Mouse (Mus musculus) gastrocnemius, postnatal 10 days (tissue): ENCODE measurements around the gene Dhrs11. TPM values are rescaled to one million over a fixed set of nuclear protein-coding genes. Genes with fewer than 3 reads are reported as not detected.
"Not testable (repeated sequence)": the region's sequence is repeated elsewhere in the genome, so short reads cannot be mapped to it uniquely, and the experiment has no call there.

ENCODE experiments used
- DNase-seq: peaks from one replicate; pipeline ENCODE4 v3.0.0; 2021; ENCODE audit warnings: mixed read lengths
- long read RNA-seq, 2 experiments: library from polyadenylated mRNA; stranded (forward); transcript quantifications; one replicate each; pipeline ENCODE4 v2.0.0; 2021
- total RNA-seq, 2 experiments: library from RNA; stranded (reverse); gene quantifications; 2 replicates each; pipeline ENCODE4 v1.2.3; 2021

Dhrs11 gene
- 10 to 100 TPM; 19.2 to 22.6 TPM for total RNA-seq
- long read RNA-seq, experiment 1, transcript Dhrs11-201 (7 exons, 1,254 nt) = major isoform, 13 of 21 reads
- long read RNA-seq, experiment 1, partial matches to known transcripts = 3 of 21 reads
- long read RNA-seq, experiment 1, other reads (novel, unspliced or antisense) = 5 of 21 reads
- long read RNA-seq, experiment 2, transcript Dhrs11-201 (7 exons, 1,254 nt) = major isoform, 35 of 39 reads
- long read RNA-seq, experiment 2, partial matches to known transcripts = 1 of 39 reads
- long read RNA-seq, experiment 2, other reads (novel, unspliced or antisense) = 3 of 39 reads

DNA sequence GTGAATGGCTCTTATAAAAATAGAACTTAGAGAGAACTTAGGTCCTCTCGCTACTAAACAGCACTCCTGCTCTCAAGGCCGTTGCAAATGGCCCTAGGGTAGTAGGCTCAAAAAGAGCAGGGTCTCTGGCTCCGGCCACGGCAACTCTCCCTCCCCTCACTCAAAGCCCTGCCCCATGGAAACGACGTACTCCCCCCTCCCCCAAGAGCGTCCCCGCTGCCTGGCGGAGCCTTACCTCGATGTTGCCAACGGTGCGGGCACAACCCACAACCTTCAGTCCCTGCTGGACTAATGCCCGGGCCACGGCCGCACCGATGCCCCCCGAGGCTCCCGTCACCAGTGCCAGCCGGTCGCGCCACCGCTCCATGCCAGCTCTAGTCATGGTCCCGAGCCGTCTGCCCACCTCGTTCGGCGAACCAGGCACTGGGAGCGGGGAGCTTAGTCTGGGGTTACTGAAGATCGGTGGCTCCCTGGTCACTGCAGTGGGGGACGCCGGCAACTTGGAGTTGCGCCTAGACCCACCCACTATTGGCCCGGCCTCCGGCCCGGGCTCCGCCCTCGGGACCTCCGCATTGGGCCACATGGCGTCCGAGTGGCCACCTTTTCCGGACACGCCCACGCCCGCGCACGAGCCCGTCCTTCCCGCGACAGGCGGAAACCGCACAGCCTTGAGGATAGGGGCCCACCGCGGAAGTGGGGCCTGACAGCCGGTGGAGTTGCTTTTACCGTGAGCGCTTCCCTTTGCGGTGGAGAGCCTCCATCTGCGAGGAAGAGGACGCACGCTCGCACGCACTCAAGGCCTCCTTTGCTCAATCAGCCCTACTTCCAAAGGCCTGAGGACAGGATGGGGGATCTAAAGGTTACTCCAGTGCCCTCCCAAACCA lies at the start of gene Dhrs11:
Dhrs11 (minus strand) TSS at position 479 of the 884 bp plus-strand sequence.
- peak; percentile 97 for DNase-seq

DNA sequence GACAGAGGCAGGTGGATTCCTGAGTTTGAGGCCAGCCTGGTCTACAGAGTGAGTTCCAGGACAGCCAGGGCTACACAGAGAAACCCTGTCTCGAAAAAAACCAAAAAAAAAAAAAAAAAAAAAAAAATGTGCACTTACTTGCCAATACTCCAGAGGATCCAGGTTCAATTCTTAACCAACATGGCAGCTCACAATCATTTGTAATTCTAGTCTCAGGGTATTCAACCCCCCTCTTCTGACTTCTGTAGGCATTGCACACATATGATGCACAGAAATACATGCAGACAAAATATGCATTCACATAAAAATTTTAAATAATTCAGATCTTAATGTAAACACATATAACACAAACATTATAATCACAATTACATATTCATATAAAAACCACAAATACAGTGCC lies 47.2 kb upstream of the Dhrs11 start:
- DNase-seq = not testable (repeated sequence)

DNA sequence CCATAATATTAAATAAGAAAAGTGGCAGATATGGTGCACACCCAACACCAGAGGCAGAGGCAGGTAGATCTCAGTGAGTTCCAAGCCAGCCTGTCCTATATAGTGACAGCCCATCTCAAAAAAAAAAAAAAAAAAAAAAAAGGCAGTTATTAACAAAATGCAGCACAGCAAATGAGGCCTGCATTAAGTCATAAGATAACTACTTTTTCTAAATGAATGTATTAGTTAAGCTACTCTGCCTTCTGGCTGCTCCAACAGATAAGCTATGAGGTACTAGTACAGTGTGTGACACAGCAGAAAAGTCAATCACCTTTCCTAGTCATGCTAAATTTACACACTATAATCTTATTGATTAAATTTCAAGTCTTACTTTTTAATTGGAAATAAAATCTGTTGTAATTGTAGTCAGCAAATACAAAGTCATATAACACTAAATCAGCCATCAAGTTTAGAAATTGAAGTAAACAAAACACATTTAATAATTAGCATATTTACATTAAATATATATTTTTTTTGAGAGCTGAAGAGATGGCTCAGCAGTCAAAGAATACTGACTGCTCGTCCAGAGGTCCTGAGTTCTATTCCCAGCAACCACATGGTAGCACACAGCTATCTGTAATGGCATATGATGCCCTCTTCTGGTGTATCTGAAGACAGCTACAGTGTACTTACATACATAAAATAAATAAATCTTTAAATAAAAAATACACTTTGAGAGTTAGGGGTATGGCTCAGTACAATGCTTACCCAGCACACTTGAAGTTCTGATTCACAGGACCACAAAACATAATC lies 44.4 kb upstream of the Dhrs11 start:
- no peak for DNase-seq

DNA sequence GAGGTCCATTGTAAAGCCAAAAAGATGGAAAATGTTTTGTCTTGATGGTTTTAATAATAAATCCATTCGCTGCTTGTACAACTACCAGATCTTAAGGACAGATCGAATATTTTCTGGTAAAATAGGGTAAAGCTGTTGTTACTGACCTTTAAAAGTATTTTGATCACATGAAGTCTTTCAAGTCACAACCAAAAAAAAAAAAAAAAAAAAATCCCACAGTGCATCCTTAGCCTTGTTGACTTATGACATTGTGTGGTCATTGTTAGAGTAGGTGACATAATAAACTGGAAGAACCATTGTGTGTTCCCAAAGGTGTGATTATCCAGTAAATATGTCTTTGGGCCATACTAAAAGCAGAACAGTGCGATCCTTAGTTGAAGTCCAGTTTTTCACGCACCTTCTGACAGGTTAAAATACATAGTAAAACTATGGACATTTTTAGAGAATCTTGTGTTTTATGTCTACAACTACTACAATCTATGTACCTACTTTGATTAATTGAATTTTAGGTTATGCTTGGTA lies 42.8 kb upstream of the Dhrs11 start:
- DNase-seq = no peak

DNA sequence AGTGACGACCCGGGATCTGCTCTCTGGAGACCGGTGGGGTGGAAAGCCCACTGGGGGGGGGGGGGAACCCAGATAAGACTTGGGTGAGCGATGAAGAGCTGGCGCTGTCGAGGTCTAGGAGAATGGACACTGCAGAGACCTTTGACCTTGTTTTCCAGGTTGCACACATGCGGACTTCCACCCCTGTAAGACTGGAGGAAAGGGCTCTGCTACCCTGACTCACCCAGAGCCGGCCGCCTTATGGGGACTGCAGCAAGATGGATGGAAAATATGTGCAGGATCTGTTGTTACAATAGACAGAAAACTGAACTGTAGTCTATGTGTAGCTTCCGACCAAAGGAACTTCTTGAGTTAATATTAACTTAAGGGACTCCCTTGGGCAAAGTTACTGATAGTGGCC lies 42.3 kb upstream of the Dhrs11 start:
- DNase-seq = no peak

DNA sequence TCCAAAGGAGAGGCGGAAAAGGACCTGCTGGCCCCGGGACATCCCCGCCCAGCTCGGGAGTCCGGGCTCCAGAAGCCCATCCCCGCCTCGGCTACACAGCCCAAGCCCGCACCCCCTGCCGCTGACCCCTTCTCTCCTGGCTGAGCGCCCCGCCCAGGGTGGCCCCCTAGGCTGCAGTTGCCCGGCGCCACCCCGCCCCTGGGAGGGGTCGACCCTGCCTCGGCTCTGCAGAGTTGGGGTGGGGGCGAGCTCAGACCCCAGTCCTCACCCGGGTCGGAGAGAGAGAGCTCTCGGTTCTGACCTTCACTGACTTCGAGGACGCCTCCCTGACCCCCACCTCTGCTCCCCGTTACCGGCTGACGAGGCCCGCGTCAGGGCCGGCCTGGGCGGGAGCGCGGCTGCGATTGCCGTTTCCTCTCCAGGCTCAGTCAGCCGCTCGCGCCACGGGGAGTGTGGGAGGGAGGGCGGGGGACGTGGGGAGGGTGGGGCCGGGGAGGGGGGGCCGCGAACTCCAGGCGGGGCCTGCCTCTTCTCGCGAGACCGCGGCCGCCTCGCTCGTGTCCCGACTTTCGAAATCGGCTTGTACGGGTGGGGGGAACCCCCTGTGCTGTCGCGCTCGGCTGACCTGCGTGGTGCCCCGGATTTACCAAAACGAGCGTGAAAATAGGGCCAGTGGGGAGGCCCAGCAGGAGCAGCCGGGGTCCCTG lies 41.7 kb upstream of the Dhrs11 start, which contains the start of gene Ggnbp2:
Ggnbp2 (minus strand) TSS at position 481 of the 707 bp plus-strand sequence.
- DNase-seq = peak; percentile 94

DNA sequence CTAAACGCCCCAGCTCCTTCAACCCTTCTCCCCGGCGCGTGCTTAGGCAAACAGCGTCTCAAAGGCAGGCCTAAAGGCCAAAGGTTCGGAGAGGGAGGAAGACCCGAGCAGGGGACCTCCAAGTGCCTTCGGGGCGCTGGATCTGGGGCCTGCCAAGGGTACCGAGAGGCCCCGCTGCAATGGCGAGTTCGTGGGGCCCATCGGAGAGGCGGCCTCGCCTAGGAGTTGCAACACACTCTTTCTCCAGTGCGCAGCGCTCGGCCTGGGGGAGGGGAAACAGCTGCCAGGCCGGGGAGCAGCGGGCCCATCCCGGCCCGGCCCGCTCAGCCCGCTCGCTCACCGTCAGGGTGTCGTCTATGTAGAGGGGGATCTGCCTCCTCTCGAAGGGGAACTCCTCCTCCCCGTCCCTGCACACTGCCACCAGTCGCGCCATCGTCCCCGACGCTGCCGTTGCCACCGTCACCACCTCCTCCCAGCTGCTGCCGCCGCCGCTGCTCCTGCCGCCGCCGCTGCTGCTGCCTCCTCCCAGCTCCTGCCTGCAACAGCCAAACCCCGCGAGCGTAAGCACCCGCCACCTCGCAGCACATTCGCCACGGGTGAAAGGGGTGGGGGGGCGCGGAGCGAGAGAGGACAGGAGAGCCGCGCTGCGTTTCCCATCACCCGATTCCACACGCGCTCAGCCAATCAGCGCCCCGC lies 40.9 kb upstream of the Dhrs11 start:
- peak; percentile 93 for DNase-seq

DNA sequence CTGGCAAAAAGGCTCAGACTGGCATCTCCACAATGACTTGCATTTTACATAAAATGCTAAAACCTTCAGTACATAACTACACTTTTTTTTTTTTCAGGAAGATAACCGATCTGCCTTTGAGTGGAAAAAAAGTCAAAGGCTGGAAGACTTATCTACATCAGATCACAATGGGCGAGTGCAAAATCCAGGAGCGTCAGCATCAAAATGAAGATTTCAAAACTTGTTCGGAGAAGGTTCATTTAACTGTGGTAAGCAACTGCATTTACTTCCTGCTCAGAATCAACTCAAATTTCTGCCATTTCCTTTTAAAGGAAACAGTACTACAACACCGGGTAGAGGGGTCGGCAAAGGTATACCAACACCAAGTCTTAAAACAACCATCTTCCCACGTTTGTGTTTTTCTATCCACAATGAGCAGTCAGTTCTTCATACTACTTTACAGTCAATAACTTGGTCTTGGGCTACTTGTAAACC lies 40.0 kb upstream of the Dhrs11 start:
- no peak for DNase-seq

DNA sequence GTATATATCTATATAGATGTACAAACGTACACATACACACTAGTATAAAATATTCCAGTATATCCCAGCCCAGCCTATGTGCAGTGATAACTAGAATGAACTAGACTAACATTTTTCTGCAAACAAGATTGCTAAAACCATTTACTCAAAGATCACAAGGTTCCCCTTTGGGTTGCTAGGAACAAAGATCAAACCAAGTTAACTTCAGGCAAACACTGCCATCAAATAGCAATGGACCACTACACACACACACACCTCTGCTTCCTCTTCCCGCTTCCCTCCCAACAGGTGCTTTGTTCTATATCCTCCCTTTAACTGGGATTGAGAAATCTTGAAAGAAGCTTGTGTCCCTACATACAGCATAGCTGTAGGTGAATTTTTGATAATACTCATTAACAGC lies 38.8 kb upstream of the Dhrs11 start:
- DNase-seq = no peak

DNA sequence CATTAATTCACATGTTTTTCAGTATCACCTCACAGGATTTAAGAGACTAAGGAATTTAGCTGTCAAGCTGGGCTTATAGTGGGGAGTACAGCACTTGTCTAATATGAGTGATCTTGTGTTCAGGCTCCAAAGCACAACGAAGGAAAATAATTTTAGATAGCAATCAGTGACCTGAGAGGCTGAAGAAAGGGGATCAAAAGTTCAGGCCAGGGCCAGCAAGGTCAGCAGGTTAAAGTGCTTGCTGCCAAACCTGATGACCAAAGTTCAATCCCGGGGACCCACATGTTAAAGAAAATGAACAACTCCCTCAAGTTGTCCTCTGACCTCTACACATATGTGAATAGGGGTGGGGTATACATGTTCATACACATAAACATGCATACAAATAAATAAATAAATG lies 36.5 kb upstream of the Dhrs11 start:
- no peak for DNase-seq

DNA sequence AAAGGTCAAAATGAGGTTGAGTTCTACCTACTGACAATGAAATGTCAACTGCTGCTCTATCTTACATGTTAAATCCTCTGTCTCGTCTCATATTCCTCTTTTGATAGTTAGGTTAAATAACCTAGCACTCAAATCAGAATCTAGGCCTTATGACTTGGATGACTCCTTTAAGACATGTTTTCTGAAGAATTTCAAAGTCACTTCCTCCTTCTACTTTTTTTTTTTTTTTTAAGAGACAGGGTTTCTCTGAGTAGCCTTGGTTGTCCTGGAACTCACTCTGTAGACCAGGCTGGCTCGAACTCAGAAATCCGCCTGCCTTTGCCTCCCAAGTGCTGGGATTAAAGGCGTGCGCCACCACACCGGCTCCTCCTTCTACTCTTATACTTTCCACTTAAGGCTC lies 26.5 kb upstream of the Dhrs11 start:
- DNase-seq = no peak

DNA sequence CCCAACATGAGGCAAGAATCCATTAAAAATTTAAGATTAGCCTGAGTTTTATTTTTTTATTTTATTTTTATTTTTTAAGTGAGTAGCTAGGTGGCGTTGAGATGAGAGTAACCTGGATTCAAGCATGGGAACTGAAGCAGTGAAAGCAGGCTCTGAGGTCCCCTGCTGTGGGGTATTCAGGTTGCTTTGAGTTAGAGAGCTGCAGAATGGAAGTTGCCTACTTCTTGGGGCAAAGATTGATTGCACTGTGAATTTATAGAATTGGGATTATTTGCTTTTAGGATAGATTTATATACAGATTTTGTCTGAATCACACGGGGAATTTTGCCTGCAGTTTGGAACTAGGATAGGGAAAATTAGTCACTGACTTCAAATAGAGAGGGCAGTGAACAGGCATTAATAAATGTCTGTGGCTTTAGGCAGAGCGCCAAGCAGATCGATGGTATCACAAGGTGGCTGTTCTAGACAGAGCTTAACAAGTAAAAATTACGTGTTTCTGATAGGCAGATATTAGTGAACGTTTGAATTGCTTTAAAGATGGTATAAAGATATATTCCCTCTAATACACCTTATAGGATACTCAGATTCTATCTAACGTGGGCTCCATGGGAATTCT lies 18.8 kb upstream of the Dhrs11 start:
- DNase-seq = no peak

DNA sequence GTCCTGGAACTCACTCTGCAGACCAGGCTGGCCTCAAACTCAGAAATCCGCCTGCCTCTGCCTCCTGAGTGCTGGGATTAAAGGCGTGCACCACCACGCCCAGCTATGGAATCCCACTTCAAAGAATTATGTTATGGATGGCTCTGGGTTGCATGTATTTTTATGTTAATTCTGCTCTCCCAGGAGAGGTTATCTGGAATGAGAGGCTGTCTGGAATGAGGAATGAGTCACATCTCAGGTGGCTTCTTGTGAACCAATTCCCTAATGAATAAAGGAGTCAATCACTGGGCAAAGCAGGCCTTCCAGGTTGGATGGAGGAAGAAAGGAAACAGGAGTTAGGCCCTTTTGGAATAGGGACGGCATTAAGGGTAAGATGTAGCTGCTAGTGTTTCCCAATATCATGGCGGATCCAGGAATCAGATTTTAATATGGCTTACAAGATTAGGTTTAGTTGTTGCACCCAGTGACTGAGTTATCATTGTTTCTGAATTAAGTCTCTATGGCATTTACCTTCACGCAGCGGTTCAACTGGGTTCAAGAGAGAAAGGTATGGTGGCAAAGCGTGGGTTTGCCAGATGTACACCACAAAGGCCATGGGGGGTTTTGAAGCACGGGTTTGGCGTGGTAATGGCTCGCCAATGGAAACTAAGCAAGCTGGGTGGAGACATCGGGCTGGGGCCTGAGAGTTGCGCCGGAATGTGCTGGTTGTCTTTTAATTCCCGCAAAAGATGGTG lies 18.1 kb upstream of the Dhrs11 start:
- no peak for DNase-seq

DNA sequence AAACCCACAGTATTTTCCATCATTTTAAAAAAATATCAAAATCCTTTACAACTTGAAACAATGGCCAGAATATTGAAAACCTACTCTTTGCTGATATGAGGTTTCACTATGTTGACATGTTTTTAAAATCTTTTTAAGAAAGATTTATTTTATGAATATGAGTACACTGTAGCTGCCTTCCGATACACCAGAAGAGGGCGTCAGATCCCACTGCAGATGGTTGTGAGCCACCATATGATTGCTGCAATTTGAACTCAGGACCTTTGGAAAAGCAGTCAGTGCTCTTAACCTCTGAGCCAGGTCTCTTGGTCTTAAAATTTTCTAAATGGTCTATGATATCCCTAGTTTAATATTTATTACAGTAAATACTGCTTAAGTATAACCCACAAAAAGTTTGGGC lies 10.5 kb upstream of the Dhrs11 start:
- no peak for DNase-seq

DNA sequence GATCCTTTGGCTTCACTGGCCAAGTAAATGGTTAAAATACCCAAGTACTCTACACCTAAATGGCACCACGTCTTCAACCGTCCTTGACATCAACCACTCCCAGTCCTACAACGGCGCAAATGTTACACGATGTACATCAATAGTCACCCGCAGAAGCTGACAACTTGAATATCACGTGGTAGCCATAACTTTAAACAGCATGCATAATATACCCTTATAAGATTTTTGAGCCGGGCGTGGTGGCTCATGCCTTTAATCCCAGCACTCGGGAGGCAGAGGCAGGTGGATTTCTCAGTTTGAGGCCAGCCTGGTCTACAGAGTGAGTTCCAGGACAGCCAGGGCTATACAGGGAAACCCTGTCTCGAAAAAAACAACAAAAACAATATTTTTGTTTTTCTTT lies 701 bp upstream of the Dhrs11 start:
- not testable (repeated sequence) for DNase-seq

DNA sequence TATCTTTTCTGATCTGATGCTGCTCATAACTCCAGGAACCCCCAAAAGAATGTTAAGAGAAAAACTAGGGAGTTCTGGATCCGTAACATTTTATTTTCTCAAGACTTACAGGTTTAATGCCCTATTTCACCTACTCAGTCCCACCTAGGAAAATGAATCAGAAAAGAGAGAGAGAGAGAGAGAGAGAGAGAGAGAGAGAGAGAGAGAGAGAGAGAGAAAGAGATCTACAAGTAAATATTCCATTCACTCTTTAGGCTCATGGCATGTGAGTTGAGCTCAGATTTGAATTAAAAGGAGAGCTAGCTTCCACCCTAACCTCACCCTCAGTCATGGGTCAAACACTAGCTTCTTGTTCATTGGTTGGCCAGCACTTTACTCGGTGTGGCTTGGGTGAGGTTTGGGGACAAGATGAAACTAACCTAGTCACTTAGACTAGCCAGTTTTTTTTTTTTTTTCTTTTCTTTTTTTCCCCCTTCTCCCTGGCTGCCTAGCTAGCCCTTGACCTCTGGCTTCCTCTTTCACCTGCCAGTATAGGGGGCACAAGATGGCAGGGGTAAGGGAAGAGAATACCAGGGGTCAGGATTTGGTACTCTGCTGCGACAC lies 792 bp downstream of the Dhrs11 start:
- no peak for DNase-seq

DNA sequence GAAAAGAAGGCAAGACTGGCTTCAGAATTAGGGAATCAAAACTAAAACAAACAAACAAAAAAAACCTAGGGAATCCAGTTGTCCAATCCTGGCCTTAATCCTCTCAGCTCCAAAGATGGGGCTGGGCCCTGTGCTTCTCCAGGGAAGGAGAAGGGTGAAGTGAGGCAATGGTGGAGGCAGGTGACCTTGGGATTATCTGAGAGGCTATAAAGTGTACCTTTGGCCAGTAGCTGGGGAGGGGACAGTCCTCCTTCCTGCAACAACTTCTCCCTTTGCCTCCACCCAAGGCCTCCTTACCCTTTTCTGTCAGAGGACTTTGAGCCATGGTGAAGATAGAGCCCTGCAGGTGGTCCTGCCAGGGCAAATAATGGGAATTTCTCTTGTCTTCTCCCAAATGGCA lies 1.3 kb downstream of the Dhrs11 start:
- no peak for DNase-seq

DNA sequence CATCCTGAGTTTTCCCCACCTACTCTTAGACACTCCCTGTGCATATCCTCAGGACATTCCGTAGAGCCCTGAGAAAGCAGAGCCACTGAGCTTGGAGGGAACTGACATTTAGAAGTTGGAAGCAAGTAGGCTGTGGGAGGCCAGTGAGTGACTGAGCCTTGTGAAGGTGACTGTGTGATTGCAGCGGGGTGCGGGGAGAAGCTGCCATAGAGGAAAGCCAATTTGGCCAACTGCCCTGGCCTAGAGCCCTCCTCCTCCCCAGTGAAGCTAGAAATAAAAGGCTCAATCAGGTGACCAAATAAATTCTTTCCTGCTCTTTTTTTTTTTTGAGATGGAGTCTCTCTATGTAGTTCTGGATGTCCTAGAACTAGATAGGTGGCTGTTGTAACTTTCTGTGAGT lies 2.6 kb downstream of the Dhrs11 start:
- DNase-seq = peak; percentile 75

DNA sequence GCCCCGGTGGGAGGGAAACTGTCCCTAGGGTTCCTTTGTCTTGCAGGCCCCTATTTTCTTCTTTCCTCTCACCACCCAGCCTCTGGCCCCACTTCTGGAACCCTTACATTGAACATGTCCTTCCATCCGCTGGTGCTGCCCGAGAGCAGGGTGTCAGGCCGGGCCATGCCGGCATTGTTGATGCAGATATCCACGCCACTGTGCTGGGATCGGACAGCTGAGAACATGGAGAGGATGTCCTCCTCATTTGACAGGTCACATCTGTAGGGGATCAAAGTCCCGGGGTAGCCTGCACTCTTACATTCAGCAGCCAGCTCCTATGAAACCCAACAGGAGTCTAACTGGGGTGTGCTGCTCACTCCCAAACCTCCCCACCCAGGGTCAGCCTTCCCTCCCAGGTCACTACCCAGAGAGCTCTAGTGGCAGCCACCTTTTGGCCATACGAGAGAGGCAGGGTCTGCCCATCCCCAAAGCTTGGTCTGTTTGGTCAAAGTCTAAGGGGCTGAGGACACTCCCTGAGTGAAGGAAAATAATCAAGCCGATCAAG lies 3.5 kb downstream of the Dhrs11 start:
- no peak for DNase-seq
